Mouse (Mus musculus): ENCODE measurements at regions not wholly inside any gene's neighbourhood (a gene's known extent, or its start where the extent isn't known, plus 50 kb on each side); places are given as distances from the start of the nearest gene placed in this dataset.

- DNase-seq (ENCODE audit: low spot score): no peak
These were observed 64.3 kb upstream of the Map4k3 start for GRCm38 (mm10) chr17:80792605-80793004.

DNA sequence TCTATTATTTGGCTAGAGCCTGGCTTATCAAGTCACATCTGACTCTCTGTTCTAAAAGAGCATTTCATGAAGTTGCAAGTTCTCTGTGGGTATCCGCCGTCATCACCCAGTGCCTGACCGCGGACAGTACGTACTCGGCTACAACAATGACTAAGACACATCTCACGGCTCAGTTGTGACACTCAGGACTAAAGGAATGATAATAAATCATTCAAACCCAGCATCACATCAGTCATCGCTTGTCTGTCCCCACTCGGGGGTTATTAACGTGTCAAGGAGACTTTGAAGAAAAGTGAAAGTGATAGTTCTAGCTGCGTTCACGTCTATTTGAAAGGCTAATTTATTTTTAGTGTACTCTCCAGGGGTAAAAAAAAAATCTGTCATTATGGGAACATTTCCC is 61.4 kb upstream of the Map4k3 start:
- peak; percentile 37 for DNase-seq (ENCODE audit: low spot score)

DNA sequence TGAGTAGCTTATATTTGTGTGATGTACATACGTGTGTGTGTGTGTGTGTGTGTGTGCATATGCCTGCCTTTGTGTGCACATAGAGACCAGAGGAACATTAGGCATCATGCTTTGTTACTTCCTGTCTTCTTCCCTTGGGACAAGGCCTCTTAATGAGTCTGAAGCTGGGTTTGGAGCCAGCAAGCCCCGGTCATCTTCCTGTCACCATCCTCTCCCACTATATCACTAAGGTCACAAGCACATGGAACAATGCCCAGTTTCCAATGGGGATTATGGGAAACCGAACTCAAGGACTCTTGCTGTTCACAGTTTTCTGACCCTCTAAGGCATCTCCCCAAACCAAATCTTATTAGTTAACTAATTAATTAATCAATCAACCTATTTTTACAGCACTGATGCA is 60.7 kb upstream of the Map4k3 start:
- DNase-seq (ENCODE audit: low spot score): peak; percentile 21

DNA sequence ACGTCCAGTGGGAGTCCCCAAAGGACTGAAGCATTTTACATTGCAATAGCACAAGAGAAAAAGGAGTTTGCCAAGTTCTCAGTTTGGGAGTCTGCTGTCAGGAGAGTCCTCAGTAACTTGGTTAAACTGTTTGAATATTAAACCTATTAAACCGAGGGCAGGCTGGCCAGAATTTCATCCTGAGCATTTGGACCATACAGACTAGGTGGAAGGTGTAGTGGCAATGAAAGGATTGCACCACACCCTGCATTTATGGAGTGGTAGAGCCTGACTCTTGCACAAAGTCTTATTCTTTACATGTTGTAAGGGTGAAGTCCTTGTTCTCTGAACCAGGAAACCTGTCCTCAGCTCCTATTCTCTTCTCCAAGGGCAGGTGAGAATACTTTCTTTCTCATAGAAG is 58.6 kb upstream of the Map4k3 start:
- no peak for DNase-seq (ENCODE audit: low spot score)

GRCm38 (mm10) chr17:80786061-80786851 is 58.0 kb upstream of the Map4k3 start:
- no peak for DNase-seq (ENCODE audit: low spot score)

DNA sequence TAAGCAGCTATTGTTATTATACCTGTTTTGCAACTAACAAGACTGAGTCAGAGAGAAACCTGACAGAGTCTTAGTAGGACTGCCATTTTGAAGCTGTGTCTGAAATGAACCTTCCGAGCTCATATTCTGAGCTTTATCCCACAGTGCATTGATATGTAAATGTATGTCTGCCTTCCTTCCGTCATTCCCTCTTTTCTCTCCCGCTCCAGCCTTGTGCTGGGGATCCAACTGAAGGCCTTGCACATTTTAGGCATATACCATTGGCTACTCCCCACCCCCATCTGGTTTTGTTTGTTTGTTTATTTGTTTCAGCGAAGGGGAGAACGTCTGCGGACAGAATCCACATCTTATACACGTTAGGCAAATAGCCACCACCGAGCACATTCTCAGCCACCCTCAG is 57.2 kb upstream of the Map4k3 start:
- no peak for DNase-seq (ENCODE audit: low spot score)

DNA sequence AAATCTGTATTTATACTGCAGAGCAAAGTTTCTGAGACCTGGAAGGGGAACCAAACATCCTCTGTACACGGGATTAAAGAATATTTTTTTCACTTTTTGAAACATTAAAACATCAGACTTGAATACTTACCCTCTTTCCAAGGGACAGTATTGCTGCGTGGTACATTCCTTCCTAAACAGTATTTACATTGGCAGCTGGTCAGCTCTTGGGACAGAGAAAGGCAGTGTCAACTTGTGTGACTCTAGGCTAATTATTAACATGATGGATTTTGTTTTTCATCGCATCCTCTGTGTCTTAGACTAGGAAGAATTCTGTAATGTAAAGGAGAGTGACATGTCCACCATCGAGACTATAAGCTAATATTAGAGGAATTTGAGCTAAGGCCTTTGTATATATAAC is 56.8 kb upstream of the Map4k3 start:
- DNase-seq (ENCODE audit: low spot score): peak; percentile 29

DNA sequence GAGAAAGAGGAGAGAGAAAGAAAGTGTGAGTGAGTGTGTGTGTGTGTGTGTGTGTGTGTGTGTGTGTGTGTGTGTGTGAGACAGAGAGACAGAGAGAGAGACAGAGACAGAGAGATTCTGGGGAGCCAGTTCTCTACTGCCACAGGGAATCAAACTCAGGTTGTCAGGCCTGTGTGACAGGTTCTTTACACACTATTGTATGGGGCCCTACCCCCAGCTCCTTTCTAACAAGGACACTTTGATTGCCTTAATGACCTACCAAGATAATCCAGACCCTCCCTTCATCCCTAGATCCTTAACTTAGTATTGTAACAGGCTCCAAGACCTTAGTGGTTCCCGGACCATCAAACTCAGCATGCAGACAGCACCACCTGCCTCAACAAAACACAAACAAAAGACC is 53.9 kb upstream of the Map4k3 start:
- no peak for DNase-seq (ENCODE audit: low spot score)

DNA sequence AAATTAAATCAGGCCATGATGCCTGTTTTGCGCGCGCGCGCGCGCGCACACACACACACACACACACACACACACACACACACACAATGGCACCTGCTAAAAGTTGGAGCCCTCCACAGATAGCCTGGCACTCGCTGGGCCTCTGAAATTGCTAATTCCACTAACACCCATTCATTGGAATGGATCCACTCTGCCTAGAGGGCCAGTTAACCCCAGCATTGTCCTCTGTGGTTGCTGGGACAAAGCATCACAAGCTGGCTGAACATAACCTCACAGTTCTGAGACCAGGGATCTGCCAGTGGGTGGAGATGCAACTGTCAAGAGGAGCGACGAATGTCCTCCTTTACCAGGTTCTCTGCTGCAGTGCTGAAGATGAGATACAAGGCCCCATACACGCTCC is 53.3 kb upstream of the Map4k3 start:
- DNase-seq (ENCODE audit: low spot score): no peak

GRCm38 (mm10) chr17:80780303-80780702 is 52.0 kb upstream of the Map4k3 start:
- no peak for DNase-seq (ENCODE audit: low spot score)

DNA sequence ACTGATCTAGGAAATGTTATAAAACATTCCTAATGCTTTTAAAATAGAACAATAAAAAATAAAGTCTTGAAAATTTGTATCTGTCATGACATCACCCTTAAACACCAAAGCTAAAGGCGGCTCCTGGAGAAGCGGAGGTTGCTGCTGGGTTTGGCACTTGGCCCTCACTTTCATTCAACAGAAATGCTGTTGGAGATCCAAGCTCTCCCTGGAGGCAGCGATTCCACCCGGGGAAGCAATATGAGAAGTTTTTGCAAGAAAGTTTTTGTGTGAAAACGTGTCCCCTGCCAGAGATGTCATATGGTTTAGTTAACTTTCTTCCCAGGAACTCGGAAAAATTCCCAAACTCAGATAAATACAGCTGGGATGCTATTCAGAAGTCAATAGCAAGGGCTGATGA is 51.5 kb upstream of the Map4k3 start:
- peak; percentile 65 for DNase-seq (ENCODE audit: low spot score)
